ENCODE assay signal across 8 mouse cellular contexts in the genomic region with DNA sequence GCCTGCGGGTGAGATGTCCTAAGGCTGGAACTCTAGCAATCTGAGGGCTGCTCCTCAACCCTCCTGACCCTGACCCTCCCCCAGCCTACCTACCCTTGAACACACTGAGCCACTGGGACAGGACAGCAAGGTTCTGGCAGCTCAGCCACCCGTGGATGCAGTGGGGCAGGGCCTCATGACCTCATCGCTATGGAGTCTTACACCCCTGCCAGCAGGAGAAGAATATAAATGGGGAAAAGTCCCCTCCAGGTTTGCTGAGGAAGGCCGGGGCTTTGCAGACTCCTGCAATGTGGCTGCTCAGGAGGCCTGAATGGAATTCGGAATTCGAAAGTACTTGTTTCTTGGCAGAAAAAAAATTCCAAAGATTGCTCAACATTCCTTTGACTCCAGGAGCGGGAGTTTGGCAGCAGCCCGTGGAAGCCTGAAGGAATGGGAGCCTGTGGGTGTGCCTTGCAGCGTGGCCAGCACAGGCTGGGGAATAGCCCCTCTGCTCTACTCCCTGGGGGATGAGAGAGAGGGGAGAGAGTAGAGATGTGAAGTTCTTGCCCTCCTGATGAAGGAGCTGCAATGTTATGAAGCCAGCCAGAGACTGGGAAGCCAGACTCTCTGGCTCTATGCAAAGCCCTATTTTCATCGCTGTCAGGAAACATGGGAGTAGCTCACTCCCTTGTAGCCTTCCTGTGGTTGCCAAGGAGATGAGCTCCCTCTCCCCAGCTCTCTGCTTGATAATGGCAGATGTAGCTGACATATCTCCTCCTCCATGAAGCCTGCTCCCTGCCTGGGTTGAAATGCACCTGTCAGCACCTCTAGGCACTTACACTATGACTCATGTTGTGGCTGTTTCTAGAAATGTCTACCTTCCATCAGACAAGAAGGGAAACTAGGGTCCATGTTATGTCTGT. TPM values are rescaled to one million over a fixed set of nuclear protein-coding genes. Genes with fewer than 3 reads are reported as not detected.
DNase-seq lines count a peak whose midpoint lies in the region; ATAC-seq and TF ChIP-seq lines count a peak whose summit lies in the region.
"Had no signal": no experiment of that assay in that cellular context is flagged by ENCODE, and none has a peak within 500 bp of the region (broad histone marks: within the 10 kb centered on the region; RNA-seq: fewer than 3 reads in every experiment).

No protein-coding gene starts in this region.

- peak overlapping the region; percentile 15; the same call in 1 of the 2 replicates for H3K4me3 ChIP-seq in brown adipose tissue, adult 24 weeks (ENCODE audit: insufficient read depth, low read depth, low read length)
- peak overlapping the region; percentile 11; the same call in 1 of the 2 replicates for H3K4me3 ChIP-seq in layer of hippocampus, adult 2 months
- peak overlapping the region; percentile 3; the same call in 1 of the 2 replicates for H3K4me3 ChIP-seq in lung, embryonic 16.5 days (ENCODE audit: low read length)
- H3K4me3 ChIP-seq: erythroblast, embryonic 14.5 days had no signal

- peak overlapping the region; percentile 54; the same call in 1 of the 2 replicates for H3K9ac ChIP-seq in lung, embryonic 16.5 days (ENCODE audit: low read length)

- H3K9me3 ChIP-seq in lung, embryonic 16.5 days (ENCODE audit: control insufficient read depth, low read length), result no peaks in the 10 kb centered on the region

- peak overlapping the region; percentile 34 for H3K4me2 ChIP-seq in lung, embryonic 16.5 days (ENCODE audit: low read depth, low read length)

- H3K36me3 ChIP-seq in lung, embryonic 16.5 days (ENCODE audit: control insufficient read depth, insufficient read depth, low read length), result no peaks in the 10 kb centered on the region

- TF ChIP-seq CTCF in layer of hippocampus, adult 2 months (conservative IDR thresholded peaks at IDR 0.05), result no peak

- ATAC-seq in frontal cortex, adult (ENCODE audit: low TSS enrichment), result peak; percentile 78
- peak; percentile 94 for ATAC-seq in lung, embryonic 16.5 days (ENCODE audit: low read depth)

- intact Hi-C loops in heart, postnatal 36 days (cut with DNase I), result loop anchor here (2.0 kb wide), 1 partner anchor 33 kb away; a partner anchor contains a TSS

- no peaks in the 10 kb centered on the region for H3K27me3 ChIP-seq in lung, embryonic 16.5 days (ENCODE audit: control insufficient read depth, insufficient read depth, low read depth, low read length)

- WGBS in lung, embryonic 16.5 days, result 12% methylated on average over 10 of the region's 10 CpGs

- DNase-seq in heart, postnatal 36 days, result peak; percentile 58 to 79
- DNase-seq in layer of hippocampus, adult 2 months (ENCODE audit: low spot score in 2 of 2), result peak; percentile 37 to 67
- peak; percentile 68 for DNase-seq in right cerebral cortex, adult 18-20 months
- DNase-seq in cerebellum, adult 18-20 months, result no peak

- H3K4me1 ChIP-seq in brown adipose tissue, adult 24 weeks (ENCODE audit: control insufficient read depth, insufficient read depth, insufficient read length, low read length), result peaks cover 12% of the 10 kb centered on the region
- peaks cover 19% of the 10 kb centered on the region for H3K4me1 ChIP-seq in lung, embryonic 16.5 days (replicated peaks; ENCODE audit: control insufficient read depth, insufficient read depth, low read length)

- peak overlapping the region; percentile 8 for H3K27ac ChIP-seq in brown adipose tissue, adult 24 weeks (replicated peaks; ENCODE audit: low read depth, low read length)
- peak overlapping the region; percentile 96 for H3K27ac ChIP-seq in layer of hippocampus, adult 2 months
- H3K27ac ChIP-seq in lung, embryonic 16.5 days (ENCODE audit: low read length), result peak overlapping the region; percentile 93

RNA-seq across cellular contexts. Expression of a gene that starts 33.3 kb away (rescaled TPM):
- 5.6 and 14.8 TPM in 2 replicates for polyA plus RNA-seq in brown adipose tissue, adult 24 weeks (2012; ENCODE audit: insufficient read depth, insufficient read length, missing spikeins)
- 10 to 100 TPM; 34.4 to 49.5 TPM for total RNA-seq in heart, postnatal 36 days (2021)
- total RNA-seq in layer of hippocampus, adult 2 months (2021), result 10 to 100 TPM; 20.4 to 20.5 TPM
- 9.6 and 9.8 TPM in 2 replicates for polyA plus RNA-seq in lung, embryonic 16.5 days (2015; fragmentation: Nextera tagmentation; extraction: Ambion mirVana)

Comparison
In these comparisons a context has a peak if more than half of its experiments do, and no peak if none do; other contexts are left out.
1. H3K27ac ChIP-seq: peak in every context shown above with its lines; median percentile 96 in layer of hippocampus, adult 2 months; 93 in lung, embryonic 16.5 days; 8 in brown adipose tissue, adult 24 weeks.
2. DNase-seq: peak in heart, postnatal 36 days (2 of 2), layer of hippocampus, adult 2 months (2 of 2) and right cerebral cortex, adult 18-20 months (single experiment); none in cerebellum, adult 18-20 months (0 of 2).
3. Peak in every context shown above with its lines, with median percentiles within 50 percentile points of each other: H3K4me3 ChIP-seq.